Mouse (Mus musculus) limb, embryonic 10.5 days (tissue): ENCODE measurements at regions not wholly inside any gene's neighbourhood (a gene's known extent, or its start where the extent isn't known, plus 50 kb on each side); places are given as distances from the start of the nearest gene placed in this dataset.

Source experiments
- DNase-seq: peaks from one replicate; pipeline ENCODE4 v3.0.0-alpha.2; 2017; ENCODE audit warnings: low spot score
- H3K27ac ChIP-seq: fragments of 300-500 bp; sonication (generic); 2 replicates; pipeline ENCODE4 v1.5.1; 2016; ENCODE audit warnings: mild to moderate bottlenecking
- H3K27me3 ChIP-seq: fragments of 300-500 bp; sonication (generic); 2 replicates; pipeline ENCODE4 v1.6.1; 2016; ENCODE audit warnings: low read depth, mild to moderate bottlenecking; ENCODE audit not compliant: poor library complexity, severe bottlenecking
- H3K36me3 ChIP-seq: fragments of 300-500 bp; sonication (generic); 2 replicates; pipeline ENCODE4 v1.6.1; 2016; ENCODE audit warnings: mild to moderate bottlenecking, moderate library complexity
- H3K4me1 ChIP-seq: fragments of 300-500 bp; sonication (generic); 2 replicates; pipeline ENCODE4 v1.6.1; 2016
- H3K4me3 ChIP-seq: fragments of 300-500 bp; sonication (generic); 2 replicates; pipeline ENCODE4 v1.5.1; 2016; ENCODE audit warnings: mild to moderate bottlenecking, moderate library complexity
- H3K9me3 ChIP-seq: fragments of 300-500 bp; sonication (generic); replicated peaks from 2 replicates; pipeline ENCODE4 v1.6.1; 2016; ENCODE audit warnings: mild to moderate bottlenecking
- WGBS: fragments of 180-500 bp; shearing (Covaris S2); methylation state at CpG from one replicate; pipeline ENCODE4 v1.1.7; 2016; 5-methylcytosine and 5-hydroxymethylcytosine counted together

DNA sequence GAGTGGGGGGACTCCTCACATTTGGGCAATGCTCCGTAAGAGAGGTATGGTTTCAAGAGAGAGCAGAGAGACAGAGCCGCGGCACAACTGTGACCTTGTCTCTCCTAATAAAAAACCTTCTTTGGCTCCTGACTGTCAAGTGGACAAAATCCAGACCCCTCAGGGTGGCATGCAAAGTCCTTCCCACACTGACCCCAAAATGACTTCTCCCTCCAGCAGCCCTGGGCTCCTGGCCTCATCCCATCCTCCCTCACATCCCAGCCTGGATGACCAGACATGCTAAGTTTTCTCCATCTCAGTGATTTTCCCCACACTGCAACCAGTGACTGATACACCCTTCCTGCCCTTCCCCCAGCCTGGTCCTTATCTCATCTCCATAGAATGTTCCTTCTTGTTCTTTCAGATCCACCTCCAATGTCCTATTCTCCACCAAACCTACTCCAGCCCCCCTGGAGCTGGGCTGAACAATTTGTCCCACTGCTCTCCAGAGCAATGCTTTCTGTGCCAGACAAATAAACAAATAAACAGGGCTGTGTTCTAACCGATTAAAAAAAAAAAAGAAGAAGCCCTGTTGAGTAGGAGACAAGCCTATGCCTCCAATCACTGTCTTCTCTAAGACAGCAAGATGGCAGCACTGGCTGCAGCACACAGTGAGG, 75.7 kb upstream of the Zmiz1 start:
- Histone ChIP-seq H3K9me3 (no peaks in the 10 kb centered on the region), H3K27ac (peak overlapping the region; percentile 17; the same call in 1 of the 2 replicates), H3K4me1 (peaks cover 40% of the 10 kb centered on the region), H3K36me3 (no peaks in the 10 kb centered on the region), H3K27me3 (no peaks in the 10 kb centered on the region), H3K4me3 (no peak overlapping the region)
- no peak for DNase-seq
- 25% methylated on average over 4 of the region's 4 CpGs for WGBS

DNA sequence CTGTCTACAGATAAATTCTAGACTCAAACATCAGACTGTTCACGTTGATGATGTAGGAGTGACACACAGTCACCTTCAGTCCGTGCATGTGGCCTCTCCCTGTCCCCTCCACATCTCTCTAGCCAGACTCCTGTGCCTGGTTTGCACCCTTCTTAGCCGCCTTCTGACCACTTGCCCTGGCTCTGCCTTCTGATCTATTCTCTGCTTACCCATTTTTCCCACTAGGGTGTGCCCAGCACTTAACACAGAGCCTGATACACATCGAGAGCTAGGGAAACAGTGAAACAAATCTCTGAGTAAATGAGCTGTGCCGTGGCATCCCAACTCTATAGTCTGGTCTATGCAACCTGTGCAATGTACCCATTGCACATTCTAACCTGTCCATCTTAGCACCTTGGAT, 73.3 kb upstream of the Zmiz1 start:
- H3K27ac ChIP-seq = 0 out of 2 replicates have a peak overlapping the region, but pooled peaks have one; percentile 16
- no peaks in the 10 kb centered on the region for H3K36me3 ChIP-seq
- H3K4me1 ChIP-seq = peaks cover 38% of the 10 kb centered on the region
- 63% methylated on average over 5 of the region's 5 CpGs for WGBS
- no peaks in the 10 kb centered on the region for H3K9me3 ChIP-seq
- no peaks in the 10 kb centered on the region for H3K27me3 ChIP-seq
- DNase-seq = no peak
- H3K4me3 ChIP-seq = no peak overlapping the region

DNA sequence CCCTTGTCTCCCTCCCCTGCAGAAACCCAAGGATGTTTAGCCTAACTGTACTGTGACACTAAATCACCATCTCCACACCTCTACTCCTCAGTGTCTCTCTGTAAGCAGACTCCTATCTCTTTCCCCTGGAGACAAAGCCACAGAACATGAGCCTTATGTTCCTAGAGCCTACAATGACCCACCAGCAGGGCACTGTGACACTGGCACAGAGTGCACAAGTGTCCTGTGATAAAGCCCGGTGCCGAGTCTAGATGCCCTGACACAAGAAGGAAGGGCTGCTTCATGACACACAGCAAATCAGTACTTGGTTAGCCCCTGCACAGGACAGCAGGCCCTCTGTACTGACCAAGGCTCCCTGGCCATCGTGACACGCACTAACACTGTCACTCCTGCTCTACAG, 71.2 kb upstream of the Zmiz1 start:
- H3K4me1 ChIP-seq = peaks cover 36% of the 10 kb centered on the region
- H3K9me3 ChIP-seq = no peaks in the 10 kb centered on the region
- H3K4me3 ChIP-seq = no peak overlapping the region
- 86% methylated on average over 4 of the region's 4 CpGs for WGBS
- no peak for DNase-seq
- H3K36me3 ChIP-seq = no peaks in the 10 kb centered on the region
- no peak overlapping the region for H3K27ac ChIP-seq
- H3K27me3 ChIP-seq = no peaks in the 10 kb centered on the region

DNA sequence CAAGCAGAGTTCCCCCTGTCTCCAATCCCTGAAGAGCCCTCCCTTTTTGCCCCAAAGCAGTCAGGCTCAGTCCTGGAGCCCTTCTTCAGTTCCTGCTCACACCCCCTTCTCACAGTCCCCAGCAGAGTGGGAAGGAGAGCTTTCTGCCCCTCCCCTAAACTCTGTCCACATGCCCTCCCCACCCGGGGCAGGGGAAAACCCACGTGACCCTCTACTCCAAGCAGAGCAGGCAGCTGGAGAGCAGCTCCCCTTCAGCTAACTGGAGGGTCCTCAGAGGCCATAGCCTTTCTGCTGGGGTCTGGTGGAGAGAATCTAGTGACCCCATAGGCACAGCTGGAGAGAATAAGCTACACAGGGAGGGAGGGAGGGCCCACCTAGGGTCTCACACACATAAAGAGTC, 69.7 kb upstream of the Zmiz1 start:
- Histone ChIP-seq H3K9me3 (no peaks in the 10 kb centered on the region), H3K36me3 (no peaks in the 10 kb centered on the region), H3K27ac (peak overlapping the region; percentile 67), H3K4me1 (peaks cover 28% of the 10 kb centered on the region), H3K27me3 (no peaks in the 10 kb centered on the region), H3K4me3 (no peak overlapping the region)
- 3% methylated on average over 2 of the region's 2 CpGs for whole genome bisulfite sequencing
- DNase-seq = peak; percentile 39

DNA sequence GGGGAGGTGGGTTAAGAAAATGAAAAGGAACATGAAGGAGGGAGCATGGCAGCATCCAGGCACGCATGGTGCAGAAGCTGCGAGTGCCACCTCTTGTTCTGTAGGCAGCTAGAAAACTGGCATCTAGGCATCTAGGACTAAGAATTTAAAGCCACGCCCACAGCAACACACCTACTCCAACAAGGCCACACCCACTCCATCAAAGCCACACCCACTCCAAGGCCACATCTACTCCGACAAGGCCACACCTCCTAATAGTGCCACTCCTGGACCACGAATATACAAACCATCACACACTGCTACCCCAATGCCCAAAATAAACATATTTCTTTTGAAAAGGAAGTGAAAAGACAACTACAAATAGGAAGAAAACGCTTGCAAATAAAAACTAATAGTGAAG, 66.6 kb upstream of the Zmiz1 start:
- Histone ChIP-seq H3K36me3 (no peaks in the 10 kb centered on the region), H3K27ac (no peak overlapping the region), H3K9me3 (no peaks in the 10 kb centered on the region), H3K4me1 (peaks cover 30% of the 10 kb centered on the region), H3K4me3 (no peak overlapping the region), H3K27me3 (no peaks in the 10 kb centered on the region)
- WGBS = 74% methylated on average over 6 of the region's 6 CpGs
- DNase-seq = no peak

DNA sequence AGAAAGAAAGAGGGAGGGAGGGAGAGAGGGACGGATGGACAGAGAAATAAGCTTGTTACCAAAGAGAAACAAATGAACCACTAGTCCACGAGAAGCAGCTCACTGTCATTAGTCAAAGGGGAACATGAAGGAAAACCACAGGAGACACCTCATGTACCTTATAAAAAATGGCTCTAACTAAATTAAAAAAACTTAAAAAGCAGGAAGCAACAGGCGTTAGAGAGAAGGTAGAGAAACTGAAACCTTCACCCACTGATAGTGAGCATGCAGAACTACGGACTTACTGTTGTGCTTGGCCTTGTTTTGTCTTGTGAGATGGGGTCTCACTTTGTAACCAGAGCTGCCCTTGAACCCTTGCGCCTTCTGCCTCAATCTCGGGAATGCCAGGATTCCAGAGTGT, 66.0 kb upstream of the Zmiz1 start:
- H3K27ac ChIP-seq = no peak overlapping the region
- DNase-seq = no peak
- WGBS = 84% methylated on average over 6 of the region's 6 CpGs
- H3K27me3 ChIP-seq = no peaks in the 10 kb centered on the region
- H3K9me3 ChIP-seq = no peaks in the 10 kb centered on the region
- no peak overlapping the region for H3K4me3 ChIP-seq
- peaks cover 35% of the 10 kb centered on the region for H3K4me1 ChIP-seq
- no peaks in the 10 kb centered on the region for H3K36me3 ChIP-seq

DNA sequence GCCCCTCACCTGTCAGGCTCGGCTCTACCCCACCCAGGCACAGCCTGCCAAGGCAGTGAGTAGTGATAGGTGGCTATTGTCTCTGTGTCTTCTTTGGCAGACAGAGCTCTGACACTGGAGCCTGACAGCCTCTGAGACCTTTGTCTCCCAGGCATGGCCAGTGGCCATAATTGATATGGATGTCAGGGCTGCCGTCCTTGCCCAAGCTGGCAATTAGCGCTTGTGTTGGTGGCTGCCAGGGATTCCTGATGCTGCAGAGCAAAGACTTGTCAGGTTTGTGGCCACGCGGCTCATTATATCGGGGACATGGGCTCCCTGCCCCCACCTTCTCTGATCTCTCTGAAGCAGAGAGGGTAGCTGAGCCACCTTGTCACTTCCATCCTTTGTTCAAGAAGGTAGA, 64.1 kb upstream of the Zmiz1 start:
- Histone ChIP-seq H3K36me3 (no peaks in the 10 kb centered on the region), H3K27ac (no peak overlapping the region; the same call in 1 of the 2 replicates), H3K4me1 (peaks cover 44% of the 10 kb centered on the region), H3K9me3 (no peaks in the 10 kb centered on the region), H3K4me3 (no peak overlapping the region), H3K27me3 (no peaks in the 10 kb centered on the region)
- no peak for DNase-seq
- 75% methylated on average over 6 of the region's 6 CpGs for WGBS

DNA sequence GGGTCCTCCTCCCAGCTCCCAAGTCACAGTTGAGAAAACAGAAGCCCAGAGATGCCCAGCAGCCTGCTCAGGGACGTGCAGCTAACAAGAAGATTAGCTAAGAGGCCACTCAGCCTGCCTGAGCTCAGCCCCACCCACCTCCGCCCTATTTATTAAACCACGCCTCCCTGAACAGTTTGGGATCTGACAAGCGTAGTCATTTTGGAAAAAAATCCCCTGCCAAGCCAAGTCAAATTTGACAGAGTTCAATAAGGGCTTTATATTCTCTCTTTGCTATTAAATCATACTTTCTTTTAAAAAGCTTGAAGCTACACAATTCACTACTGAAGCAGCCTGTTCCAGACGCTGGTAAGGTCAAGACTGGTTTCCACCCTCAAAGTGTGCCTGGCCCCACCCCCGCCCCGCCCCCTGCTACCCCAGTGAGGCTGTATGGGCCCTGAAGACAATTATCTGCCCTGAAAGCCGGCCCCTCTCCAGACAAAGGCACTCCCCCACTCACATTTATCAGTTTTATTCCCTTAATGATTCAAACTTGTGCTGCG, 61.9 kb upstream of the Zmiz1 start:
- Histone ChIP-seq H3K4me3 (peak overlapping the region; percentile 44), H3K9me3 (no peaks in the 10 kb centered on the region), H3K36me3 (no peaks in the 10 kb centered on the region), H3K4me1 (peaks cover 40% of the 10 kb centered on the region), H3K27me3 (no peaks in the 10 kb centered on the region), H3K27ac (peak overlapping the region; percentile 88)
- under 1% methylated on average over 9 of the region's 9 CpGs for WGBS
- DNase-seq = peak; percentile 74

DNA sequence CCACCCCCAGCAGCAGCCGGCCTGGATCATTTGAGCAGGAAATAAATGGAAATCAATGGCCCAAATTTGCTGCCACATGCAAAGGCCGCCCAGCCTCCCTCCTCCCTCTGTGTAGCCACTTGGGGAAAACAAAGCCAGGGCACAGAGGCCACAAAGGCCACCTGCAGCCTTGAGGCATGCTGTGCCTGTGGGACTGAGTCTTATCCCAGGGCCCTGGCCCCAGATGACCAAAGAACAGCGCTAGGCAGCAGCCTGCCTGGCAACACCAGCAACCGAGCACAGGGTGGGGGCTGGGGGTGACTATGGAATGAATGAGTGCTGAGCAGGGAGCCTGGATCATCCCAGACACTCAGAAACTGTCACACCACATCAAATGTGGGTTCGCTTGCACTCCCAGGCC, 61.2 kb upstream of the Zmiz1 start:
- H3K4me3 ChIP-seq = peak overlapping the region; percentile 7; the same call in 1 of the 2 replicates
- WGBS = 20% methylated on average over 5 of the region's 5 CpGs
- no peaks in the 10 kb centered on the region for H3K36me3 ChIP-seq
- DNase-seq = peak; percentile 54
- H3K4me1 ChIP-seq = peaks cover 42% of the 10 kb centered on the region
- peak overlapping the region; percentile 88 for H3K27ac ChIP-seq
- no peaks in the 10 kb centered on the region for H3K27me3 ChIP-seq
- no peaks in the 10 kb centered on the region for H3K9me3 ChIP-seq

DNA sequence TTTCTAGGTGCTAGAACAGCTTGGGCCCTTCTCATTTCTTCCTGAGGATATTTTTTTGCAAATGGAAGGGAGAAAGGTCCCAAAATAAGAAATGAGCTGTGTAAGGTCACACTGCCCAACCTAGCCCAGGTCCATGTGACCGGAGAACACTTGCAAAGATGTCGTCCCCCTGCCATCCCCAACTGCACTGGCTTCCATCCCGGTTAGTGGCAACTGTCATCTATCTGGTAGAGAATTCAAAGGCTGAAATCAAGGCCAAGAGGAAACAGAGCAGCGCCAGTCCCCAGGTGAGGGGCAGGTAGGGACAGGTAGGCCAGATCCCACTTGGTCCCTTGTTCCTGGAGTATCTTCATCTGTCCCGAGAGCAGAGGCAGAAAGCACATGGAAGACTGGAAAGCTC, 60.2 kb upstream of the Zmiz1 start:
- peaks cover 49% of the 10 kb centered on the region for H3K4me1 ChIP-seq
- no peak for DNase-seq
- H3K9me3 ChIP-seq = no peaks in the 10 kb centered on the region
- no peak overlapping the region for H3K4me3 ChIP-seq
- no peaks in the 10 kb centered on the region for H3K36me3 ChIP-seq
- no peaks in the 10 kb centered on the region for H3K27me3 ChIP-seq
- peak overlapping the region; percentile 88 for H3K27ac ChIP-seq
- 92% methylated on average over 5 of the region's 5 CpGs for WGBS

DNA sequence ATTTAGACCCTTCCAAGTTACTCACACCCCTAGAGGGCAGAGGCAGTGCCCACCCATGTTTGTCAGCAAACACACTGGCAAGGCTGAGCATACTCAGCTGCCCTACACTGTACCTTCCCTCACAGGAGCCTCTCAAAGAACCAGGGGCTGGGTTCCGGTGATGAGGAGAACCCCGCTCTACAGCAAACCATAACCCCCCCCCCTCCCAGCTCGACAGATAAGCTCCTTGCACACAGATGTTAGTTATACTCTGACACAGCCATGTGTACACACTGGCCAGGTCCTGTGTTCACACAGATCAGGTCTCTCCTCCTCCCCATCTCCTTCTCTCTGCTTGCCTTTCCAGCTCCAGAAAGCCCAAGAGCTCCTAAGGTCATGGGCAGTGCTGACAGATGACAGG, 59.7 kb upstream of the Zmiz1 start:
- H3K27ac ChIP-seq = peak overlapping the region; percentile 71
- WGBS = 80% methylated on average over 3 of the region's 3 CpGs
- H3K4me1 ChIP-seq = peaks cover 53% of the 10 kb centered on the region
- no peak for DNase-seq
- no peaks in the 10 kb centered on the region for H3K9me3 ChIP-seq
- no peak overlapping the region for H3K4me3 ChIP-seq
- no peaks in the 10 kb centered on the region for H3K36me3 ChIP-seq
- no peaks in the 10 kb centered on the region for H3K27me3 ChIP-seq

DNA sequence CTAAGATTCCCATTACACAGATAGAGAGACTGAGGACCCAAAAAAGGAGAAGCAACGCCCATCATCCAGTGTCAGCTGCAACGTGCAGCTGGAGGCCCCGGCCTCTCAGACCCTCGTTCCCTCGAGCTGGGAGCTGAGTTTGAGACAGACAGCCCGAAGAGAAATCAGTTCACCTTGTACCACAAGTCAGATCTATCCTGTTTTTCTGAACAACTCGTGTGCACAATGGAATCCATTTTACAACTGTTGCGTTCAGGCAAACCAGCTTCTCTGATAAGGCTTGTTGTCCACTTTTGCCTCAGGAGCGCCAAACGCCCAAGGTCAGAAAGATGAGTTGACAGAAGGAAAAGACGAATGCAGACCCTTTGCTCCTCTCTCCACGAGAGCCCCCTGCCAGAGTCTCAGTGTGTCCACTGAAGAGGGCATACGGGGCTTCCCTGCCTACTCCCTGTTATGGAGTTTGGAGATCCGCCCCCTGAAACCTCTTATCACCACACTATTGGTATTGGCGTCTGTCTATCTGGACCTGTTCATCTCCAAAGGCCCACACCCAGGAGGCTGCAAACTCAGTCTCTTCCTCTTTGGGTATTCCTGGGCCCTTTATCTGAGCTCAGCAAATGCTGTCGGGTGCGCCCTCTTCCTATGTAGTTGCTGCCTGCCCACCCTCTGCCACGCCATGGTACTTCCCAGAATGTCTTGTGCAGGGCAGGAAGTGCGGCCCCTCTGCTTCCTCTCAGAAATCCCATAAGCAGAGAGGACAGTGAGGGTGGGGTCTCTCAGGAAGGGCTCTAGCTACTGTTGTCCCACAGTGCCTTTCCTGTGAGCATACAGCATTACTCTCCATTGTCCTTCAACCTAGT, 57.7 kb upstream of the Zmiz1 start:
- 84% methylated on average over 19 of the region's 19 CpGs for WGBS
- Histone ChIP-seq H3K27ac (peak overlapping the region; percentile 37), H3K4me3 (no peak overlapping the region), H3K36me3 (no peaks in the 10 kb centered on the region), H3K9me3 (no peaks in the 10 kb centered on the region), H3K4me1 (peaks cover 48% of the 10 kb centered on the region), H3K27me3 (no peaks in the 10 kb centered on the region)
- no peak for DNase-seq

DNA sequence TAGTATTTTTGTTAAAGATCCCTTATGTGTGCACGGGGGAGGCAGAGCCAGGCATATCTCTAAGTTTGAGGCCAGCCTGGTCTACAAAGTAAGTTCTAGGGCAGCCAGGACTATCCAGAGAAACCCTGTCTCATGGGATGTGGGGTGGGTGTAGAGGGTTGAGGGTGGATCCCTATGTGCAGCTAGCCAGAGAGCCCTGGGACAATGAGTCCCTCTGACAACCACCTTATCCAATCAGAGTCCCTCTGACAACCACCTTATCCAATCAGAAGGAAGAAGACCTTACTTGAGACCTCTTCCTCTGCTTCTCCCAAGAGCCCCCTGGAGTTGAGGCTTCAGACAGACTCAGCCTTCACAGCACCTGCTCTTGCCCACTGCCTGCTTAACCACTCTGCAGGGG, 56.6 kb upstream of the Zmiz1 start:
- whole genome bisulfite sequencing = 93% methylated on average over 1 of the region's 1 CpGs
- no peak overlapping the region for H3K4me3 ChIP-seq
- no peaks in the 10 kb centered on the region for H3K36me3 ChIP-seq
- peaks cover 37% of the 10 kb centered on the region for H3K4me1 ChIP-seq
- no peaks in the 10 kb centered on the region for H3K27me3 ChIP-seq
- no peak for DNase-seq
- no peaks in the 10 kb centered on the region for H3K9me3 ChIP-seq
- peak overlapping the region; percentile 33; the same call in 1 of the 2 replicates for H3K27ac ChIP-seq
